Mouse (Mus musculus) MEL (cell line): ENCODE results near the gene Nrf1. TPM values are rescaled to one million over a fixed set of nuclear protein-coding genes. Genes with fewer than 3 reads are reported as not detected.

Experiments
- DNase-seq: peaks from one replicate; pipeline ENCODE4 v3.0.0; 2011; ENCODE audit warnings: low read depth, low spot score
- H3K27ac ChIP-seq: 2 replicates; pipeline ENCODE4 v1.5.1; 2012; ENCODE audit warnings: low read depth, mild to moderate bottlenecking, control low read depth, low read length, moderate library complexity; ENCODE audit not compliant: control insufficient read depth
- H3K27me3 ChIP-seq, 2 experiments: fragments of 150-350 bp in 1 of 2; sonication (generic) in 1 of 2; 2 replicates each; pipeline ENCODE4 v1.6.1; 2012; ENCODE audit warnings: low read length in 2 of 2, mild to moderate bottlenecking in 2 of 2, improper control_type of control experiment in 1 of 2, moderate library complexity in 1 of 2; ENCODE audit not compliant: insufficient read depth in 2 of 2, control insufficient read depth in 1 of 2
- H3K36me3 ChIP-seq, 2 experiments: 2 replicates each; pipeline ENCODE4 v1.6.1; 2012 to 2014; ENCODE audit warnings: low read length in 2 of 2, improper control_type of control experiment in 1 of 2, inconsistent platforms in 1 of 2, mild to moderate bottlenecking in 1 of 2; ENCODE audit not compliant: insufficient read depth in 2 of 2, control insufficient read depth in 1 of 2
- H3K4me1 ChIP-seq, 2 experiments: fragments of 150-350 bp in 1 of 2; sonication (generic) in 1 of 2; 2 replicates each; pipeline ENCODE4 v1.6.1; 2012; ENCODE audit warnings: low read length in 2 of 2, improper control_type of control experiment in 1 of 2, mild to moderate bottlenecking in 1 of 2; ENCODE audit not compliant: insufficient read depth in 2 of 2, control insufficient read depth in 1 of 2
- H3K4me3 ChIP-seq, 2 experiments: fragments of 150-350 bp in 1 of 2; sonication (generic) in 1 of 2; 2 replicates each; pipeline ENCODE4 v1.5.1; 2012; ENCODE audit warnings: low read depth in 2 of 2, low read length in 2 of 2, mild to moderate bottlenecking in 2 of 2, moderate library complexity in 2 of 2, control low read depth in 1 of 2, improper control_type of control experiment in 1 of 2; ENCODE audit not compliant: control insufficient read depth in 1 of 2, insufficient read depth in 1 of 2
- H3K79me2 ChIP-seq: 2 replicates; pipeline ENCODE4 v1.6.1; 2012; ENCODE audit warnings: mild to moderate bottlenecking, low read length, moderate library complexity; ENCODE audit not compliant: control insufficient read depth, poor library complexity, insufficient read depth
- H3K9ac ChIP-seq: 2 replicates; pipeline ENCODE4 v1.6.1; 2012; ENCODE audit warnings: low read depth, mild to moderate bottlenecking, control low read depth, low read length, moderate library complexity; ENCODE audit not compliant: control insufficient read depth, poor library complexity, severe bottlenecking
- H3K9me3 ChIP-seq: fragments of 150-350 bp; sonication (generic); replicated peaks from 2 replicates; pipeline ENCODE4 v1.6.1; 2012; ENCODE audit warnings: mild to moderate bottlenecking, low read length, improper control_type of control experiment, moderate library complexity; ENCODE audit not compliant: insufficient read depth
- CTCF ChIP-seq, 3 experiments: IDR thresholded peaks in 2 of 3; conservative IDR thresholded peaks in 1 of 3; 2 replicates each; pipeline ENCODE4 v1.5.1; 2011 to 2012; ENCODE audit warnings: low read length in 3 of 3, low read depth in 2 of 3, mild to moderate bottlenecking in 2 of 3, improper control_type of control experiment in 1 of 3, inconsistent platforms in 1 of 3, mixed read lengths in 1 of 3, moderate library complexity in 1 of 3; ENCODE audit not compliant: control insufficient read depth in 1 of 3, insufficient read depth in 1 of 3, poor library complexity in 1 of 3, severe bottlenecking in 1 of 3
- E2F4 ChIP-seq: IDR thresholded peaks from 2 replicates; pipeline ENCODE4 v1.6.1; 2011; ENCODE audit warnings: low read depth, low read length, improper control_type of control experiment, borderline replicate concordance
- EP300 ChIP-seq, 2 experiments: IDR thresholded peaks; 2 replicates each; pipeline ENCODE4 v1.6.1; 2011; ENCODE audit warnings: improper control_type of control experiment in 2 of 2, low read length in 2 of 2, low read depth in 1 of 2, mild to moderate bottlenecking in 1 of 2
- ETS1 ChIP-seq: IDR thresholded peaks from 2 replicates; pipeline ENCODE4 v1.6.1; 2012; ENCODE audit warnings: low read depth, mild to moderate bottlenecking, inconsistent platforms, low read length, improper control_type of control experiment, moderate library complexity
- GABPA ChIP-seq: IDR thresholded peaks from 2 replicates; pipeline ENCODE4 v1.6.1; 2012; ENCODE audit warnings: low read depth, mild to moderate bottlenecking, inconsistent platforms, low read length, improper control_type of control experiment, moderate library complexity
- GATA1 ChIP-seq: IDR thresholded peaks from 2 replicates; pipeline ENCODE4 v1.6.1; 2011; ENCODE audit warnings: low read depth, low read length, improper control_type of control experiment
- HCFC1 ChIP-seq: IDR thresholded peaks from 2 replicates; pipeline ENCODE4 v1.6.1; 2012; ENCODE audit warnings: low read depth, mild to moderate bottlenecking, inconsistent platforms, low read length, improper control_type of control experiment, moderate library complexity
- KAT2A ChIP-seq: conservative IDR thresholded peaks from 2 replicates; pipeline ENCODE4 v1.6.1; 2012; ENCODE audit warnings: low read depth, low read length, improper control_type of control experiment, inconsistent platforms
- MAFK ChIP-seq: IDR thresholded peaks from 2 replicates; pipeline ENCODE4 v1.6.1; 2011; ENCODE audit warnings: low read depth, mild to moderate bottlenecking, low read length, improper control_type of control experiment, borderline replicate concordance
- POLR2AphosphoS5 ChIP-seq: IDR thresholded peaks from 2 replicates; pipeline ENCODE4 v1.6.1; 2012; ENCODE audit warnings: low read depth, borderline replicate concordance, mild to moderate bottlenecking, inconsistent platforms, low read length, moderate library complexity, mixed read lengths
- SIN3A ChIP-seq: IDR thresholded peaks from 2 replicates; pipeline ENCODE4 v1.6.1; 2012; ENCODE audit warnings: low read length, improper control_type of control experiment, inconsistent platforms
- UBTF ChIP-seq: IDR thresholded peaks from 2 replicates; pipeline ENCODE4 v1.6.1; 2012; ENCODE audit warnings: low read depth, mild to moderate bottlenecking, inconsistent platforms, low read length, improper control_type of control experiment, moderate library complexity, borderline replicate concordance; ENCODE audit not compliant: insufficient read depth
- ZC3H11A ChIP-seq: IDR thresholded peaks from 2 replicates; pipeline ENCODE4 v1.6.1; 2012; ENCODE audit warnings: low read depth, mild to moderate bottlenecking, inconsistent platforms, low read length, improper control_type of control experiment
- ZNF384 ChIP-seq: IDR thresholded peaks from 2 replicates; pipeline ENCODE4 v1.6.1; 2012; ENCODE audit warnings: low read depth, mild to moderate bottlenecking, inconsistent platforms, low read length, improper control_type of control experiment
- polyA plus RNA-seq, 2 experiments: library from polyadenylated mRNA; stranded (reverse) in 1 of 2; unstranded in 1 of 2; fragments of >175 nt in 1 of 2; fragments of >200 nt in 1 of 2; gene quantifications; 2 replicates each; pipeline versions ENCODE4 v1.2.1 to v1.2.4; 2012; ENCODE audit warnings: low replicate concordance in 2 of 2, low read depth in 1 of 2; ENCODE audit not compliant: insufficient read length in 2 of 2, insufficient read depth in 1 of 2, missing spikeins in 1 of 2
- total RNA-seq: library from RNA; depleted of rRNA; stranded (reverse); fragments of 300-350 nt; gene quantifications from 2 replicates; pipeline ENCODE4 v1.2.3, GENCODE M21; 2012

Nrf1 gene
- total and polyA plus RNA-seq, 3 experiments: 56.5 to 93.7 (median 60.4) TPM

GRCm38 (mm10) chr6:30135590-30135989, 87.8 kb downstream of the Nrf1 start:
- no peaks in the 10 kb centered on the region for H3K79me2 ChIP-seq
- peak overlapping the region; percentile 55 for H3K27ac ChIP-seq
- H3K9ac ChIP-seq: no peak overlapping the region; the same call in 1 of the 2 replicates
- no peak overlapping the region for H3K4me3 ChIP-seq
- TF ChIP-seq ETS1 (peak; percentile 96), UBTF (no peak), GABPA (peak; percentile 80), MAFK (peak; percentile 38; the same call in 1 of the 2 replicates), HCFC1 (peak; percentile 32; the same call in 1 of the 2 replicates), ZC3H11A (no peak), EP300 (IDR thresholded peaks at IDR 0.05; ENCODE audit: low read depth in 1 of 2, low read length in 2 of 2) (peak; percentile 70 to 77; a peak in 3 of 4 replicates), ZNF384 (no peak), GATA1 (peak; percentile 72), CTCF (IDR thresholded peaks at IDR 0.05 in 2 of 3, conservative IDR thresholded peaks at IDR 0.05 in 1 of 3; ENCODE audit: control insufficient read depth in 1 of 3, insufficient read depth in 1 of 3, low read depth in 2 of 3, low read length in 3 of 3, poor library complexity in 1 of 3, severe bottlenecking in 1 of 3) (no peak), E2F4 (no peak)
- H3K4me1 ChIP-seq: peaks cover 26 to 27% of the 10 kb centered on the region in 2 experiments
- peaks cover 10 to 41% of the 10 kb centered on the region in 2 experiments for H3K36me3 ChIP-seq
- H3K27me3 ChIP-seq: no peaks in the 10 kb centered on the region
- peak; percentile 86 for DNase-seq
- H3K9me3 ChIP-seq: no peaks in the 10 kb centered on the region

- Histone ChIP-seq H3K79me2 (no peaks in the 10 kb centered on the region), H3K9me3 (no peaks in the 10 kb centered on the region), H3K27me3 (no peaks in the 10 kb centered on the region), H3K9ac (no peak overlapping the region), H3K27ac (no peak overlapping the region), H3K4me1 (peaks cover 16 to 17% of the 10 kb centered on the region in 2 experiments), H3K4me3 (no peak overlapping the region), H3K36me3 (peaks cover 6 to 28% of the 10 kb centered on the region in 2 experiments)
- DNase-seq: no peak
- TF ChIP-seq KAT2A (no peak), POLR2AphosphoS5 (no peak), UBTF (no peak), MAFK (peak; percentile 90), SIN3A (no peak)
Observed at GRCm38 (mm10) chr6:30137227-30137626, 89.4 kb downstream of the Nrf1 start.
